Mouse (Mus musculus) neural tube, embryonic 14.5 days (tissue): Measurements from ENCODE around the gene Hpcal1. TPM values are rescaled to one million over a fixed set of nuclear protein-coding genes. Genes with fewer than 3 reads are reported as not detected.

Source experiments
- ATAC-seq: fragments of 200-750 bp; cut with Nextera tagmentation; 2 replicates; pipeline ENCODE4 v1.8.0; 2017; ENCODE audit warnings: low read depth, mild to moderate bottlenecking, moderate TSS enrichment, moderate library complexity
- H3K27ac ChIP-seq: fragments of 300-500 bp; sonication (generic); 2 replicates; pipeline ENCODE4 v1.5.1; 2014; ENCODE audit warnings: low read depth, mild to moderate bottlenecking, control low read depth, low read length, moderate library complexity, mixed read lengths
- H3K27me3 ChIP-seq: fragments of 300-500 bp; sonication (generic); 2 replicates; pipeline ENCODE4 v1.6.1; 2014; ENCODE audit warnings: low read length; ENCODE audit not compliant: control insufficient read depth, insufficient read depth
- H3K36me3 ChIP-seq: fragments of 300-500 bp; sonication (generic); 2 replicates; pipeline ENCODE4 v1.6.1; 2014; ENCODE audit warnings: low read length, mixed read lengths; ENCODE audit not compliant: control insufficient read depth, insufficient read depth
- H3K4me1 ChIP-seq: fragments of 300-500 bp; sonication (generic); 2 replicates; pipeline ENCODE4 v1.6.1; 2014; ENCODE audit warnings: low read length; ENCODE audit not compliant: control insufficient read depth, insufficient read depth
- H3K4me2 ChIP-seq: fragments of 300-500 bp; sonication (generic); 2 replicates; pipeline ENCODE4 v1.6.1; 2014; ENCODE audit warnings: mild to moderate bottlenecking, low read depth, low read length, control low read depth
- H3K4me3 ChIP-seq: fragments of 300-500 bp; sonication (generic); 2 replicates; pipeline ENCODE4 v1.5.1; 2014; ENCODE audit warnings: low read depth, low read length, control low read depth, mixed read lengths
- H3K9ac ChIP-seq: fragments of 300-500 bp; sonication (generic); replicated peaks from 2 replicates; pipeline ENCODE4 v1.6.1; 2014; ENCODE audit warnings: low read depth, mild to moderate bottlenecking, control low read depth, low read length, mixed read lengths
- H3K9me3 ChIP-seq: fragments of 300-500 bp; sonication (generic); 2 replicates; pipeline ENCODE4 v1.6.1; 2016; ENCODE audit warnings: low read length; ENCODE audit not compliant: control insufficient read depth
- WGBS: fragments of 180-500 bp; shearing (Covaris S2); extraction: QIAGEN DNeasy Blood & Tissue Kit; methylation state at CpG from one replicate; pipeline ENCODE4 v1.1.7; 2014; 5-methylcytosine and 5-hydroxymethylcytosine counted together
- polyA plus RNA-seq: library from polyadenylated mRNA; unstranded; fragments of >200 nt; fragmentation: Nextera tagmentation; extraction: Ambion mirVana; gene quantifications from 2 replicates; pipeline ENCODE4 v1.2.1, GENCODE M21; 2014

Gene Hpcal1
- polyA plus RNA-seq, result 115 and 135 TPM in 2 replicates

DNA sequence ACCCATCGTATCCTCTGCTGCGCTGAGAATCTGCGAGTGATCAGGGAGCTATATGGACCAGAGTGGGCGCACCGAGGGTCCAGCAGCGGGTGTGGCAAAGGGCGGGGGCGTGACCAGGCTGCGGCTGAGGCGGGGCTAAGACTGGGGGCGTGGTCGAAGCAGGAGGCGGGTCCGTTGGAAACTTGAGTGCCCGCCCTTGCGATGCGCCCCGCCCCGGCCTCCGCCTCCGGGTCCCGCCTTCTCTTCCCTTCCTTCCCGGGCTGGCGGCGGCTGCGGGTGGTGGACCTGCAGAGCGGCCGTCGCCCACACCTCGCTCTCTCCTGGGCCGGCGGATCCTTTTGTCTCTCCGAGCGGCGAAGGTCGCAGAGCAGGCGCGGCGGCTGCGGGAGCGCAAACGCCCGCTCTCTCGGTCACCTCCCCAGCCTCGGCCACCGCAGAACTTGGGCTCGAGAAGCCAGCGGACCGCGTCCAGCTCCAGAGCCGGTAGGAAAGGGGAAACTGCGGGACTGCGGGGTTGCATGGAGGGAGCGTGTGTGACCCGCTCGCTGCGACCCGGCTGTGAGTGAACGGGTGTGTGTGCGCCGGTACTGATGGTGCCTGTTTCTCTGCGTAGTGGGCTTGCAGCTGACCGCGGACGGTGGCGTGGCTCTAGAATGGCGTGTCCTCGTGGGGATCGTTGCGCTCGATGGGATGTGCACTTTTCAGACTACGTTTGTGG lies at the start of gene Hpcal1:
Gene Hpcal1 (plus strand): TSS at position 293 of the 718 bp plus-strand sequence.
- under 1% methylated on average over 66 of the region's 72 CpGs for WGBS
- H3K27ac ChIP-seq, result no peak within 1 kb of the TSS; the same call in 1 of the 2 replicates
- H3K36me3 ChIP-seq, result no peaks in the 10 kb centered on the region
- peaks cover 16% of the 10 kb centered on the region for H3K4me1 ChIP-seq
- peak within 1 kb of the TSS; percentile 75 for H3K4me3 ChIP-seq
- H3K9ac ChIP-seq, result peak within 1 kb of the TSS; percentile 68
- H3K9me3 ChIP-seq, result no peaks in the 10 kb centered on the region
- H3K27me3 ChIP-seq, result no peaks in the 10 kb centered on the region
- peak within 1 kb of the TSS; percentile 97 for H3K4me2 ChIP-seq
- ATAC-seq, result peak; percentile 90

DNA sequence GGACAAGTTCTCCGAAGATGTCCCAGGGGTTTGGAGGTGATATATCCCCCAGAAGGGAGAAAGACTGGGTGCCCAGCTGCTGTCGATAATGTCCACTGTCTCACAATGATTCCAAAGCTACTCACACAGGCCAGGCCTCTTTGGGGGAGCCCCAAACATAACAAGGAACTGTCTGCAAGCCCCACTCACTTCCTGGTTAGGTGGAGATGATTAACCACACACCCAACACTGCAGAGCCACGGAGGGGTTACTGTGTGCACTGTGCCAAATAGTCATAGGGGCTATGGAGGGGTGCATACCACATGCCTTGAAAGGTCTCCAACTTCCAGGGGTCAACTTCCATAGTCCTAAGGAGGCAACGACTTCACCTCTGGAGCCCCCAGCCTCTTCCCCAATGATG lies 49.4 kb upstream of the Hpcal1 start:
- ATAC-seq, result no peak
- H3K9me3 ChIP-seq, result no peaks in the 10 kb centered on the region
- H3K4me3 ChIP-seq, result no peak overlapping the region
- no peak overlapping the region for H3K9ac ChIP-seq
- no peak overlapping the region for H3K4me2 ChIP-seq
- no peak overlapping the region for H3K27ac ChIP-seq
- no peaks in the 10 kb centered on the region for H3K27me3 ChIP-seq
- H3K36me3 ChIP-seq, result no peaks in the 10 kb centered on the region
- 88% methylated on average over 4 of the region's 4 CpGs for WGBS
- no peaks in the 10 kb centered on the region for H3K4me1 ChIP-seq

DNA sequence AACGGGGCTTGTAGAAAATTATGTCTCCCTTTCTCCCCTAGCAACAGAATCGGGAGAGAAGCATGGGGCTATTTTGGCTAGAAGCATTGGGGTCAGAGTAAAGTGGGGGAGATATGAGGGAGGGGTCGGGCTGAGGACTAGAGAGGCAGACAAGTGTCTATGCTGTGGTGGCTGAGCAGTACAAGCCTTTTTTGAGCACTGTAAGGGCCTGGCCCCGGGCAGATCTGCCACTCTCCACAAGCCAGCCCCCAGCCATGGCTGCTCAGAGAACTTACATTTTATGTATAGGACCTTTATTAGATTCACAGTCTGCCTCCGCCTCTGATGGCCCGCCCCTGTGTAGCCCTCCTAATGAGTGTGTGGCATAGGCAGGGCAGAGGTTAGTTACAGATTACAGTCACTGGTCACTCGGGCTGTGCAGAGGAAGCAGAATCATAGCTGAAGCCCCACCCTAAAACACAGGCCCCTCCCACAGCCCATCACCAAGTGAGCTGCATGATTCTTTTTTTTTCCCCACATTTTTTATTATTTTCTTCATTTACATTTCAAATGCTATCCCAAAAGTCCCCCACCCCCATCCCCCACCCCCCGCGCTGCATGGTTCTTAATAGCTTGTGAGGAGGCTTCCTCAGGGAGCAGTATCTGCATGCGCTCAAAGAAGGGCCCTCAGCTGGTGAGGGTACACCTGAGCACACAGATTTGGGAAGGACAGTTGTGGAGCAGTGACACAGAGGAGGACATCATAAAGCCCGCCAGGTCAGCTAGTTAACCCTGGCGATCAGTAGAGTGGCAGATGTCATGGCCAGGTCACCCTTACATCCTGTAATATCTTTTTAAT lies 46.1 kb upstream of the Hpcal1 start:
- Histone ChIP-seq H3K27me3 (no peaks in the 10 kb centered on the region), H3K9ac (no peak overlapping the region), H3K4me1 (no peaks in the 10 kb centered on the region), H3K9me3 (no peaks in the 10 kb centered on the region), H3K36me3 (no peaks in the 10 kb centered on the region), H3K4me3 (no peak overlapping the region), H3K4me2 (no peak overlapping the region), H3K27ac (no peak overlapping the region)
- peak; percentile 63; the same call in 1 of the 2 replicates for ATAC-seq
- WGBS, result 69% methylated on average over 12 of the region's 12 CpGs

DNA sequence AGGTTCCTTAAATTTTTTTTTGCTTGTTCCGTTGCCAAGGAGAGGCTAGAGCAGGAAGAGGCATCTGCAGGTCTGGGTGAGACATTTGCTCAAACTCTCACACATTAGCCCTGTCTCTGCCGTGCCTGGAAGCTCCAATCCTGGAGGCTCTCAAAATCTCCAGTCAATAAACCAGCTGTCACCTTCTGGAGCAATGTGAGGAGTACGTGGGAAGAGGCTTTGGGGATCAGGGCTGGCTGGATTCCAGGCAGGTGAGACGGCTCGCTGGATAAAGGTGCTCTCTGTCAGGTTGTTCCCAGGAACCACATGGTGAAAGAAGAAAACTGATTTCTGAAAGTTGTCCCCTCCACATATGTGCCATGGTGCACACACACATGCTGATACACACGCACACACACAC lies 44.2 kb upstream of the Hpcal1 start:
- H3K4me3 ChIP-seq, result no peak overlapping the region
- no peak overlapping the region for H3K9ac ChIP-seq
- no peaks in the 10 kb centered on the region for H3K9me3 ChIP-seq
- no peaks in the 10 kb centered on the region for H3K36me3 ChIP-seq
- H3K4me2 ChIP-seq, result no peak overlapping the region
- no peaks in the 10 kb centered on the region for H3K4me1 ChIP-seq
- no peak for ATAC-seq
- no peak overlapping the region for H3K27ac ChIP-seq
- 69% methylated on average over 6 of the region's 6 CpGs for WGBS
- H3K27me3 ChIP-seq, result no peaks in the 10 kb centered on the region

DNA sequence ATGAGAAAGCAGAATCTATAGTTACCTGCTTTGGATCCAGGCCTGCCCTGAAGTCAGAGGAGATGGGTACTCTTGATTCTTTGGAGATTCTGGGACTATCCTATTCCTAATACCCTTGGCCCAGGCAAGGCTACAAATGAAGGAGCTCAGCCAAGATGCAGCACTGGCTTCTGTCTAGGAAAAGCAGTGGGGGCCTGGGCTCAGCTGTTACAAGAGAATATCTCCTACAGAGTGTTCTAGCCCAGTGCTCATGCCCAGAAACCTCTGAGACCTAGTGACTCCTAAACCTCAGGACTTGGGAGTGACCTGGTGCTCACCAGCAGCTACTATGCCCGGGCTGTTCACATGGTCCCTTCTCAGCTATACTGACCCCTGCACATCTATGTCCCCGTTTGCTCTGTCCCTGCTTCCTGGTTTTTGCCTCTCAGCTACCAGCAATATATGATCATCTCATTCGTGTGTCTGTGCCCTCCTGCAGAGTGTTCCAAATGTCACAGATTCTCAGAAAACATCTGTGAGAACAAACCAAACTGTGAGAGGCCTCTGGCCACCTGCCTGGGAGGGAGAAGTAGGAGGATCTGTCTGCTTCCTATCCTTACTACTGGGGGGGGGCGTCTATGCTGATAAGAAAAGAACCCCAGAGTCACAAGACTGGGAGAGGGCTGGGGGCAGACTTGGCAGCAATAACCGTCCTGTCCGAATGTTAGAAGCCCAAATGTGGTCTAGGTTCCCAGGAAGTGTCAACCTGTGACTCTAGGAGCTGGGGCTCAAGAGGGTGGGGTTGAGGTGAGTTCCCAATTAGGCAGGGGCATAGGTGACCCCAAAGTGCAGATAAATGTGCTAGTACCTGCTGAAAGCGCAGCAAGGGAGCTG lies 39.2 kb upstream of the Hpcal1 start:
- 74% methylated on average over 7 of the region's 7 CpGs for WGBS
- no peak overlapping the region for H3K4me3 ChIP-seq
- no peak overlapping the region for H3K9ac ChIP-seq
- no peaks in the 10 kb centered on the region for H3K9me3 ChIP-seq
- no peaks in the 10 kb centered on the region for H3K4me1 ChIP-seq
- no peak overlapping the region for H3K4me2 ChIP-seq
- H3K27me3 ChIP-seq, result no peaks in the 10 kb centered on the region
- H3K27ac ChIP-seq, result no peak overlapping the region
- ATAC-seq, result no peak
- H3K36me3 ChIP-seq, result no peaks in the 10 kb centered on the region

DNA sequence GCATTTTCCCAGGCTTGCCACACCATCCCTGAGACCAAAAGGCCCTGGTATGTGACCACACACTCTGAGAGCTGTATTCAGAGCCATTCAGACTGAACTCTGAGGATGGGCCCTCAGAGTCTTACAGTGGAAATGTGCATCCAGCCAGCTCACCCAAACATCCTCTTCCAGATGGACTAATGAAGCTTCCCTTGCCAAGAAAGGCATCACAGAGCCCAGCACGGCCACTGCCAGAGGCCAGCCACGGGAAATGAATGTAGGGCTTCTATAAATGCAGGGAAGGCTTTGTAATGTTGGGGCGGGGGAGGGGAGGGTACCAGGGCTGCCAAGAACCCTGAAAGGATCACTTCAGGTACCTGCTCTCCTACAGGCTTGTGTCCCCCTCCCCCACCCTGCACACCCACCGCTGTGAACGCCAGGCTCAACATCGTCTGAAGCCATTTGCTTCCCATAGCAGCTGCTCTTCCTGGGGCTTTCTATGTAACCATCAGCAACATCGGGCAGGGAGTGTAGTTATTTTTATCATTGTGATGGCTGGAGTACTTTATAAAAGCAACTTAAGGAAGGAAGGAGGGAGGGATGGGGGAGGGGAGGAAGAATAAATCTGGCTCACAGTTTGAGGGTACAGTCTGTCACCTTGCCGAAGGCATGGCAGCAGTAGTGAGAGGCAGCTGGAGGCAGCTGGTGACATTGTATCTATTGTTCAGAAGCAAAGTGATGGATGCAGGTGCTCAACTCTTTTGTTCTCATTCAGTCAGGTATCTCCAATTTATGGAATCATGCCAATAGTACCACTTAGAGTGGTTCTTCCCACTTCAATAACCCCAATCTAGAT lies 38.2 kb upstream of the Hpcal1 start:
- Histone ChIP-seq H3K4me1 (no peaks in the 10 kb centered on the region), H3K27me3 (no peaks in the 10 kb centered on the region), H3K27ac (no peak overlapping the region), H3K9me3 (no peaks in the 10 kb centered on the region), H3K36me3 (no peaks in the 10 kb centered on the region), H3K4me3 (no peak overlapping the region), H3K4me2 (no peak overlapping the region), H3K9ac (no peak overlapping the region)
- 40% methylated on average over 8 of the region's 8 CpGs for WGBS
- ATAC-seq, result 0 out of 2 replicates have a peak, but pooled peaks have one; percentile 24

DNA sequence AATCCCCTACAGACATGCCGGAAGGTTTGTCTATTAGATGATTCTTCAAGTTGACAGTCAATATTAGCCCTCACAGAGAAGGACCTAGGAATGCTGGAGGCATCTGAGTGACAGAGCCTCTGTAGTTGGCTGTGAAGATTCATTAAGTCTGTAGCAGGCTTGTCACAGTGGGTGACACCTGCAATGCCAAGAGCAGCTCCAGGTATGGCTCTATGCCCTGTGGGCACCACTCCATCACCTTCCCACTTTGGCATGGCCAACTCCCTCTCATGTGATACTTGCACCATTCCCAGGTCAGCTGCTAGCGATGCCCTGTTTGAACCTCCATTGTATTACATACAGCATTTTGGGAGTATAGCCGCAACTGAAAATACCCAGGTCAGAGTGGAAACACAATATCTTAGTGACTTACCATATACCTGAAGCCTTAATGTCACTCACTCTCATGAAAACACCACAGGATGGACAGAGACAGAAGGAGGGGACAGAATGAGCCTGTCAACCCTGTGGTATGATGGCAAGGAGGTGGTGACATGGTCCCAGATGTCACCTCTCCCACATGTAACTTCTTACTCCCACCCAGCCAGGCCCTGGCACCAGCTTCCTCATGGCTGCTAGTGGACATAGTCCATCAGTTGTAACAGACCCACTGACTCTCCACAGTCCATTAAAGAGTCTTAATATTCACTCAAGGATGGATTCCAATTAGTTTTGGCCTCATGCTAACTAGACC lies 37.4 kb upstream of the Hpcal1 start:
- Histone ChIP-seq H3K4me3 (no peak overlapping the region), H3K36me3 (no peaks in the 10 kb centered on the region), H3K27ac (no peak overlapping the region), H3K4me1 (no peaks in the 10 kb centered on the region), H3K9ac (no peak overlapping the region), H3K9me3 (no peaks in the 10 kb centered on the region), H3K4me2 (no peak overlapping the region), H3K27me3 (no peaks in the 10 kb centered on the region)
- no peak for ATAC-seq
- WGBS, result 96% methylated on average over 3 of the region's 3 CpGs
